Mouse (Mus musculus): ENCODE measurements around the gene Ptprs.
"Not testable (repeated sequence)": the region's sequence is repeated elsewhere in the genome, so short reads cannot be mapped to it uniquely, and the experiment has no call there.

The Ptprs gene

GRCm38 (mm10) chr17:56476402-56476752, at the start of gene Ptprs:
Gene Ptprs (minus strand): TSS chr17:56476483.
- in situ Hi-C loops (cut with MboI; ENCODE audit: low pct_unique_long_range_greater_than_20kb in 1 of 2, low sequenced_read_pairs in 2 of 2, unreplicated experiment in 1 of 2) = no loop called here

DNA sequence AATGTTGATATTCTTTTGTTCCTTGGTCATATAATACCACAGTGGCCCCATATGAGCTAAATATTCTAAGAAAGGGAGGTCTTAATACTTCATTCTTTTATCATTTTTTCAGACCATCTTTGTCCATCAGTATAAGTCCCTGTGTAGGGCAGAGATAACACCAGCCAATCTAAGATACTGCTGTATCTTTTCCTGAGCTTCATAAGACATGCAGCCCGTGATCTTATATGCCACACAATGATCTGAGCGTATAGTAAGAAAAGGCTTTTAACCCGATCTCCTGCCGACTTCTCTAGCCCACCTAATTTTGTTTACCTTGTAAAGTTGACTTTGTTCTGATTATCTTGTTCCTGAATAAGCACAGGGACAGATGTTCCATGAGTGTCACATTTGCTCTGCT, 48.7 kb upstream of the Ptprs start:
- in situ Hi-C loops (cut with MboI; ENCODE audit: low pct_unique_long_range_greater_than_20kb in 1 of 2, low sequenced_read_pairs in 2 of 2, unreplicated experiment in 1 of 2) = no loop called here

DNA sequence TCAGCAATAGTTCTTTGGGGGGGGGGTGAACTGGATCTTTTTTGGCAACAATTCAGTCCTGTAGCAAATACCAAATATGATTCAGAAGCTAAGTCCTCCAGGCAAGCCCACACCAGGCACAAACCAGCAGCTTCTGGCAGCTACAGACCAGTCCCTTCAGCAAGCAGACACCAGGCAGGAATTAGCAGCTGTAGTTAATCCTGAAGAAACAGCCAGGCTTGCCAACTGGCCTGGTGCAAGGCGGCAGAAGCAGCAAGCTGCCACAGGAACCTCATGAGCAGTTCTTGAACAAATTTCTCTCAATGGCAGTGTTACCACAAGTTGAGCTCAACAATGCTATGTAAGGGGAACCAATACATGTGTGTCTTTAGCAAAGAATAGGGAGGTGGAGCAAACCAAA, 46.5 kb upstream of the Ptprs start:
- in situ Hi-C loops (cut with MboI; ENCODE audit: low pct_unique_long_range_greater_than_20kb in 1 of 2, low sequenced_read_pairs in 2 of 2, unreplicated experiment in 1 of 2) = no loop called here

DNA sequence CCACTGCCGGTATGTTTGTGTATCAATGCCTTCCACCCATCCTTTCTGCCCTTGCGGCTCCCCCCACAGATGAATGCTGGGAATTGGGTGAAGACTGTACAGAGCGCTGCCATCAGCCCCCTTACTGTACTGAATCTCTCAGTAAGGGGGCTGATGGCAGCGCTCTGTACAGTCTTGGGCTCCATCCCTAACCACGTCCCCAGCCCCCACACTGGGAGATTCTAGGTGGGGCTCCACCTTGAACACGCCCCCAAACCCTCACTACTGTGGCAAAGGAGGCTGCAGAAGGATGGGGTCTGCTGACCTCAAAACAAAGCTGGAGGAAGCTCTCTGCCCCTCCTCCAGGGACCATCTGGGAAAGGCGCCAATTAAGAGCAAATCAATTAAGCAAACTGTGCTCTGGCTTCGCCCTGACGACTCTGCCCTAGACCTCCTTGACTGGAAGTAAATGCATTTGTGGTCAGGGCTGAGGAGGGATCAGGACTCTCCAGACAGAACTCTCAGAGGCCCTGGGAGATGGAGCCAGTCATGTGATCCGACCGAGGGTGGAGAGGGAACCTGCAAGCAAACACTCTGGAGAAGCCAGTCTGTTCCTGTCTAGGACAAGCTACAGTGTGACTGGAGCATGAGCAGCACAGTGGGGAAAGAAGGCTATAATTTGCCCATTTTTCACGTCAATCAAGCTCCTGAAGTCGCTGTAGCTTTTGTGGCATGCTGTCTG, 39.6 kb upstream of the Ptprs start:
- in situ Hi-C loops (cut with MboI; ENCODE audit: low pct_unique_long_range_greater_than_20kb in 1 of 2, low sequenced_read_pairs in 2 of 2, unreplicated experiment in 1 of 2) = no loop called here

GRCm38 (mm10) chr17:56514916-56515315, 38.6 kb upstream of the Ptprs start:
- in situ Hi-C loops (cut with MboI; ENCODE audit: low pct_unique_long_range_greater_than_20kb in 1 of 2, low sequenced_read_pairs in 2 of 2, unreplicated experiment in 1 of 2) = no loop called here

- in situ Hi-C loops (cut with MboI; ENCODE audit: low pct_unique_long_range_greater_than_20kb in 1 of 2, low sequenced_read_pairs in 2 of 2, unreplicated experiment in 1 of 2) = no loop called here
Measured at GRCm38 (mm10) chr17:56514330-56514729, 38.0 kb upstream of the Ptprs start.

DNA sequence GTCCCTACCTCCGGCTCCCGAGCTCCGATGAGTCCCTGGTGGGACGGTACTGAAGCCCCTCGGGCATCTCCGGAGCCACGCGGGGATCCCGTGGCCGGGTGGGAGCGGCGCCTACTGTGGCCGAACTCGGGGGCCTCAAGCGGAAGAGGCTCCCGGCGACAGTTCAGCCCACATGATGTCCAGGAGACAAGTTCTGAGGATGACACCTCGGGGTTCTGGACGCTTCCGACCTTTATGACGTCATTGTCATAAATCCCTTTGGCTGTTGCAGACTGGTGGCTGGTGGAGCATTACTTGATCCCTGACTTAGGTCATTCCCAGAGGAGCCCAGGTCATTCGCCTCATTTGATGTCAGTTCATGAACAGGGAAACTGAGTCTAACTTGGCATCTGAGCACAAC, 36.0 kb upstream of the Ptprs start, which contains the start of gene Znrf4:
Znrf4 (minus strand) TSS at position 122 of the 400 bp plus-strand sequence.
- in situ Hi-C loops (cut with MboI; ENCODE audit: low pct_unique_long_range_greater_than_20kb in 1 of 2, low sequenced_read_pairs in 2 of 2, unreplicated experiment in 1 of 2) = no loop called here

DNA sequence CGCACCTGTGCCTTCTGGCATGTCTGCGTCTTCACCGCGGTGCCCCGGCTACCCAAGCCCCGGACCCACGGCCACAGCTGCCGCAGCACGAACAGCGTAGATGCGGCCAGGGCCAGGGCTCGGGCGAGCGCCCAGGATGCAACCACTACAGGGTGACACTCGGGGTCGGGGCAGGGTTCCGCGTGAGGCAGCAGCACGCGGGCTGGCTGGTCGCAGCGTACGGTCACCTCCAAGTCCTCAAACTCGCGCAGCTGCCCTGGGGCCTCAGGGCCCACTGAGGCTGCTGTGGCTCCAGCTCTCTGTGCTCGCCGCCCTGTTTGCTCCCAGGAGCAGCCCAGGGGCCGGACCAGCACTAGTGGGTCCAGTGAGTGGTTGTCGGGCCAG, 35.4 kb upstream of the Ptprs start:
- in situ Hi-C loops (cut with MboI; ENCODE audit: low pct_unique_long_range_greater_than_20kb in 1 of 2, low sequenced_read_pairs in 2 of 2, unreplicated experiment in 1 of 2) = no loop called here

- in situ Hi-C loops (cut with MboI; ENCODE audit: low pct_unique_long_range_greater_than_20kb in 1 of 2, low sequenced_read_pairs in 2 of 2, unreplicated experiment in 1 of 2) = no loop called here
Measured at GRCm38 (mm10) chr17:56510970-56511706, 34.9 kb upstream of the Ptprs start.

GRCm38 (mm10) chr17:56510473-56510969, 34.2 kb upstream of the Ptprs start:
- in situ Hi-C loops (cut with MboI; ENCODE audit: low pct_unique_long_range_greater_than_20kb in 1 of 2, low sequenced_read_pairs in 2 of 2, unreplicated experiment in 1 of 2) = no loop called here

- in situ Hi-C loops (cut with MboI; ENCODE audit: low pct_unique_long_range_greater_than_20kb in 1 of 2, low sequenced_read_pairs in 2 of 2, unreplicated experiment in 1 of 2) = no loop called here
Measured at GRCm38 (mm10) chr17:56509707-56510472, 33.6 kb upstream of the Ptprs start.

DNA sequence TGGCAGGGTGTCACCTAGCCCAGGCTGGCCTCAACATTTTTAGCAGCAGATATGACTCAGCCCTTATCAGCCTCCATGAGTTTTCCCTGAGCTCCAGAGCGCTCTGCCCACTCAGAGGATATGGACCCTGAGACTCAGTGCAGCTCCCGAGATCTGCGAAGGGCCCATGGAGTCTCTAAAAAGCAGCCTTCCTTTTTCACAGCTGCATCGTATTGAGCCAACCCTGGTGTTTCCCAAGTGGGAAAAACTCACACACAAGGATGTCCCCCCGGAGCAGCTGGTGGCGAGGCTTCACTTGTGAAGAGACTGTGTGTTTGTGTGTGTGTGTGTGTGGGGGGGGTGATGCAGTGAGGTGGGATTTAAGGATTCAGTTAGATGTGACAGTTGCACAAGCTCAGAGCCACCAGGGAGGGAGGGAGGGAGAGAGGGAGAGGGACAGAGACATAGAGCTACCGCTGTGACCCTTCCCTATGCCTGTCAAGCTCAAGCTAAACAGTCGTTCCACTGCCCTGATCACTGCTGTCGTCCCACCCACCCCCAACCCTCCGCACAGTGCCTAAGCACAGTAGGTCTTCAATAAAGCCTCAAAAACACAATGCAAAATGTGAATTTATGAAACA, 32.8 kb upstream of the Ptprs start:
- in situ Hi-C loops (cut with MboI; ENCODE audit: low pct_unique_long_range_greater_than_20kb in 1 of 2, low sequenced_read_pairs in 2 of 2, unreplicated experiment in 1 of 2) = no loop called here

- in situ Hi-C loops (cut with MboI; ENCODE audit: low pct_unique_long_range_greater_than_20kb in 1 of 2, low sequenced_read_pairs in 2 of 2, unreplicated experiment in 1 of 2) = no loop called here
Measured at GRCm38 (mm10) chr17:56507161-56508068, 31.1 kb upstream of the Ptprs start.

DNA sequence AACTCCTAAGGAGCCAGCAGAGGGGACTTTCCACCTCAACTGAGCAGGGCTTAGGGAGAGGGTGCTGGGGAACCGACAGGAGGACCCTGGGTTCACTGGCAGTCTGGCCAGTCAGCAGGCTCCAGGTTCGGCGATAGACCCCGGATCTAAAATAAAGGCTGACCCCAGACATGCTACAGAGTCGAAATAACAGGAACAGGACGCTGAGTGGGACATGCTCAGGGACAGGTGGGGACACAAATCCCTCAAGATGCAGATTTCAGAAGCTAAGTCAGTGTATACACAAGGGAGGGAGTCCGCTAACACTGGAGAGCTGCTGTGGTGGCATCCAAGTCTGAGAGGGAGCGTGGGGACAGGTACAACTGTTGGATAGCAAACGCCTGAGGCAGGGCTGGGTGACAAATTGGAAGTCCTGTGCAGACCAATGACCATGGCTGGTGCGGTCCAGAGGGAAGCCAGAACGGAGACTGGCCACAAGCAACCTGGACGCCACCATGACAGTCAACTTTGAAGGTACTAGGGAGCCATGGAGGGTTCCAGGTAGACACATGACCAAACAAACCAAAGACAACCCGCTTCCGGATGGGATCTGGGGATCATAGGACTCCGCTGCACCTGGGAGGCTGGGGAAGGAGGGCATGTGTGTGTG, 30.3 kb upstream of the Ptprs start:
- in situ Hi-C loops (cut with MboI; ENCODE audit: low pct_unique_long_range_greater_than_20kb in 1 of 2, low sequenced_read_pairs in 2 of 2, unreplicated experiment in 1 of 2) = no loop called here

DNA sequence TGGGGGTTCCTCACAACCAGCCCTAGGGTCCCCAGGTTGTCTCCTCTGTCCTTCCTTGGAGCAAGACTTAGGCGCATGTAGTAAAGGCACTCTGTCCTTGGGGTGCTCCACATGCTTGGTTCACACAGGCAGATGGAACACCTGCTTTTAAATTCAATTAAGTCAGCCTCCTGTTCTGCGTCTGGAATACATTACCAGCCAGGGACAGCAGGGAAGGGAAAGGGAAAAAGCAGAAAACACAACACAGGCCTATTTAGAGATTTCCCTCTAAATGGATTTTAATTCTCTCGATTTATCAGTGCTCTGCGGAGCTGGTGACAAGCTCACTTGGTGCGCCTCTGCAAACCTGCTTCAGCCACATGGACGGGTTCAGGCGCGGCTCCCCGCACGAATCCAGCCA, 29.1 kb upstream of the Ptprs start:
- in situ Hi-C loops (cut with MboI; ENCODE audit: low pct_unique_long_range_greater_than_20kb in 1 of 2, low sequenced_read_pairs in 2 of 2, unreplicated experiment in 1 of 2) = no loop called here

GRCm38 (mm10) chr17:56502526-56502925, 26.2 kb upstream of the Ptprs start:
- in situ Hi-C loops (cut with MboI; ENCODE audit: low pct_unique_long_range_greater_than_20kb in 1 of 2, low sequenced_read_pairs in 2 of 2, unreplicated experiment in 1 of 2) = no loop called here

- in situ Hi-C loops (cut with MboI; ENCODE audit: low pct_unique_long_range_greater_than_20kb in 1 of 2, low sequenced_read_pairs in 2 of 2, unreplicated experiment in 1 of 2) = not testable (repeated sequence)
Measured at GRCm38 (mm10) chr17:56501635-56502400, 25.5 kb upstream of the Ptprs start.

Measured in mouse embryonic stem cell (cell line).